Mouse (Mus musculus) erythroblast, embryonic 14.5 days (primary cell): ENCODE results near the gene Tapbp.
"Not testable (repeated sequence)": the region's sequence is repeated elsewhere in the genome, so short reads cannot be mapped to it uniquely, and the experiment has no call there.

Source experiments
- GATA1 ChIP-seq: IDR thresholded peaks from 2 replicates; pipeline ENCODE4 v1.6.1; 2012; ENCODE audit warnings: low read length, inconsistent platforms, mixed read lengths
- TAL1 ChIP-seq: IDR thresholded peaks from 3 replicates; pipeline ENCODE4 v1.6.1; 2012; ENCODE audit warnings: low read length, inconsistent platforms, mixed read lengths

DNA sequence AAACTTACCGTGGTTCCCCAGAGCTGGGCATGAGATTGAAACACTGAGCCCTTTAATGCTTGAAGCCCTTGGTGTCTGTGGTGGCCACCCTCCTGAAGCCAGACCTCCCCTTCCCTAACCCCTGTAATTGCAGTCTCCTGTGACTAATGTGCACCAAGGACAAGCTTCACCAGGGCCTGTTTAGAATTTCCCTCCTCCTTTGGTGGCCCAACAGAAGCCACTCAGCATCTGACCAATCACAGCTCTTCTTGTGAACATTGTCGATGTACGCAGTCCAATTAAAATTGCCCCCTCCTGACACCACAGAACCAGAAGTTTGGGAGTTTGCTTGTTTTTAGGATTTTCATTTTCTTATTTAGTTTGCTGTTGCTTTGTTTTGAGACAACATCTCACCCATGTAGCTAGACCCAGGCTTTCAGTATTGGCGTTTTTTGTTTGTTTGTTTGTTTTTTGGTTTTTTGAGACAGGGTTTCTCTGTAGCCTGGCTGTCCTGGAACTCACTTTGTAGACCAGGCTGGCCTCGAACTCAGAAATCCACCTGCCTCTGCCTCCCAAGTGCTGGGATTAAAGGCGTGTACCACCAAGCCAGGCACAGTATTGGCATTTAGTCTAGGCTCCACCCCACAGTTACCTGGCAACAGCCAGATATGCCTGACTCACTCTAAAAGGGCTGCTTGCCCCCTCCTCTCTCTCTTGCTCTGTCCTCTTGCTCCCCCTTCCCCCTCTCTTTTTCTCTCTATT lies 11.6 kb upstream of the Tapbp start:
- not testable (repeated sequence) for TF ChIP-seq GATA1, TAL1
